Mouse (Mus musculus) adrenal gland, adult (tissue): ENCODE results near the gene Arl3.

Experiments used
- DNase-seq, 2 experiments: peaks; one replicate each; pipeline ENCODE4 v3.0.0; 2022 to 2023; ENCODE audit warnings: low spot score in 1 of 2; ENCODE audit not compliant: inconsistent age in 2 of 2

Arl3 gene

GRCm38 (mm10) chr19:46503351-46504084, 69.5 kb downstream of the Arl3 start:
- DNase-seq: peak; percentile 90 to 96

- DNase-seq: peak in 1 of 2 experiments; percentile 93
These were observed 70.4 kb downstream of the Arl3 start for GRCm38 (mm10) chr19:46502471-46503166.

DNA sequence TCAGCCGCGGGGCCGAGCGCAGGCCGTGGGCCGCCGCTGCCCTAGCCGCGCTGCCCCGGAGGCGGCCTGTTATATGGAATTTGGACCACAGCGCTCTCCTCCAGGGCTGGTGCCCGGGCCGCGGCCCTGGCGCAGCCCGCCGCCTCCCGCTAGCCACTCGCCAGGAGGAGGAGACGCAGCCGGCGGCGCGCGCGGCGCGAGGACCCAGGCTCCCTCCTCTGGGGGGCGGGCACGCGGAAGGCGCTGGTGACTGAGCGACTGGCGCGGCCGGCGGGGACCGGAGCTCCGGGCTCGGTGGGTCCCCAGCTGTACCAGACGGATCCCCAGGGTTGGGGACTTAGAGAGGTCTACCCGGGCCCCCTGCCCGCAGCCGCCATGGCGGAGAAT, 70.9 kb downstream of the Arl3 start:
- peak; percentile 87 to 95 for DNase-seq

DNA sequence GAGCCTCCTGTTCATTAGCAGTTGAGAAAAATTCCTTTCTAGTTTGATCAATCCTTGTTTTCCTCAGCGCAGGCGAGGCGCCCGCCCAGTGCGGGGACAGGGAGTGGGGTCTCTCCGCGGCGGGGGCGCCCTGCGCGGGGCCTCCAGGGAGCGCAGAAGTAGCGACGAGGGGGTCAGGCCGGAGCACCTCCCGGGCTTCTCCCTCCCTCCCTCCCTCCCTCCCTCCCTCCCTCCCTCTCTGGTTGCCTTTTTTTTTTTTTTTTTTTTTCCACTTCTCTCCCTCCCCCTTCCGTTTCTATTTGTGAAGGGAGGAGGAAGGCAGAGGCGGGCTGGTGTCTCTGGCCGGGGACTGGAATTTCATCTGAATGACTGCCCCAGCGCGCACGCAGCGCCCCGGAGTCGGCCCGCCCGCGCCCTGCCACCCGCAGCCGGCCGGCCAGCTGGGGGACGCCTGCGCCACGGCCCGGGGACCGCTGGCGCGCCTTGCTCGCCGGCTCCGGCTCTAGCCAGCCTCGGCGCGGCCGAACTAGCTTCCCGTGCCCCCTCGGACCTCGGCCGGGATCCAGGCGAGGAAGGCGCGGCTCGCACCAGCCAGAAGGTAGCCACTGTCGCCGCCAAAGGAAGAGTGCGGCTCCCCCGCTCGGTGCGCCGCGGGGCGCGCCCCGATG, 71.5 kb downstream of the Arl3 start, which contains the start of gene Trim8:
Trim8 (plus strand) TSS at position 302 of the 668 bp plus-strand sequence.
- DNase-seq: peak; percentile 90 to 96

GRCm38 (mm10) chr19:46500581-46501341, 72.2 kb downstream of the Arl3 start:
- DNase-seq: peak; percentile 72 to 83

GRCm38 (mm10) chr19:46499836-46500580, 73.0 kb downstream of the Arl3 start:
- peak; percentile 97 to 98 for DNase-seq

DNA sequence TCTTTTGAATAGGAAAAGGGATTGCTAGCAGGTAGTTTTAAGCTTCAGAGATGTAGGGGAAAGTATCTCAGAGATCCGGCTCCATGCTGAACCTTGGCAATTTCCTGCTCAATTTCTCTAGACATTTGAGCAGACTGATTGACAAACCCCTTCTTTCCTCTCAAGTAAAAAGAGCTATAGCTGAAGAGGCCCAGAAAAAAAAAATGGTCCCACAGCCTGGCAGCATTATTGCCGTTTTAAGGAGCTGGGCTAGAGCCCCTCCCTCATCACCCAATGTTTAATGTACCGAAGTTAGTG, 73.5 kb downstream of the Arl3 start:
- DNase-seq: no peak

DNA sequence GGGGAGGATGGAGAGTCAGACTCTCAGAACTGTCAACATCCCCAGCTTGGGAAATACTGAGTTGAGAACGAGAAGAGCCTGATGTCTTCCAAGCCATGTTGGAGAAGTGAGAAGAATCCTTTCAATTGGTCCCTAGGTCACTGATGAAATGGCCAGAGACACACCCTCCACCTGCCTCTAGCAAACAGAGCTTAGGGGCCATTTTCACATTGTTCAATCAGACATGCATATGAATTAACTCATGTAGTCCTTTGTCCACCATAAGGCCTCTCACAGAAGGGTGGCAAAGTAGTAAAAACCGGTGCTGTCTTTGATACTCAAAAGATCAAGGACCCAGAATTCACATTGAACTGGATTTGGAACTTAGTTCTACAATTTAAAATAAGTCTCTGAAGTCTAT, 75.8 kb downstream of the Arl3 start:
- DNase-seq: no peak

DNA sequence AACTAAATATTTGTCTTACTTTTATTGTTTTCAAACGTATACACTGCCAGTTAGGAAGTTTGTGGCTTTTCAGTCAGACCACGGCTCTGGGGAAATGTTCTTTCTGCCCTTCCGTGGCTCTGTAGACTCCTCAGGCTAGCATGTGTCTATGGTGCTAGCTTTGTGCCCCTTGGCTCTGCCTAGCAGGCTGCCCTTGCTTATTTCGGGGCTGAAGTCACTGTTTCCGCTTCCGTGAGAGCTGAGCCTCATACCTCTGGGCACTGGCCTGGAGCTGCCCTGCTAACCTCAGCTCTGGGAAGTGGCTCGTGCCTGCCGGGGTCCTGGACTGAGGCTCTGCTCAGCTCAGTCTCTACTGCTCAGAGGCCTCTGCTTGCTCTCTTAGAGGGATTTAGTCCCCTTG, 77.9 kb downstream of the Arl3 start:
- no peak for DNase-seq

DNA sequence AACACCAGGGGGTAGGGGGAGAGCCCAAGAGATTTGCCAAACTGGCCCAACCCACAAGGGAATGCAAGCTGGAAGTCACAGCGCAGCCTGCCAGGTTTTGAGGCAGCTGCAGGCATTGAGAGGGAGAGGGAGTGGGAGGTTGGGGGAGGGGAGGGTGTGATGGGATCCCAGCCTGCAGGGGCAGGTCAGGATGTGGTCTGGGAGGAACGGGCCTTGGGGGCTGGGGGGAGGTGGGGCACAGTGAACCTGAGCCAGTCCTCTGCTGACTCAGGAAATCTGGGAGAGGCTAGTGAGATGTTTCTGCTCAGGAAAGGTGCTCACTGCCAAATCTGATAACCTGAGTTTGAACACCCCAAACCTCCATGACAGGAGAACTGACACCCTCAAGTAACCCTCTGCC, 82.4 kb downstream of the Arl3 start:
- DNase-seq: peak in 1 of 2 experiments; percentile 44

DNA sequence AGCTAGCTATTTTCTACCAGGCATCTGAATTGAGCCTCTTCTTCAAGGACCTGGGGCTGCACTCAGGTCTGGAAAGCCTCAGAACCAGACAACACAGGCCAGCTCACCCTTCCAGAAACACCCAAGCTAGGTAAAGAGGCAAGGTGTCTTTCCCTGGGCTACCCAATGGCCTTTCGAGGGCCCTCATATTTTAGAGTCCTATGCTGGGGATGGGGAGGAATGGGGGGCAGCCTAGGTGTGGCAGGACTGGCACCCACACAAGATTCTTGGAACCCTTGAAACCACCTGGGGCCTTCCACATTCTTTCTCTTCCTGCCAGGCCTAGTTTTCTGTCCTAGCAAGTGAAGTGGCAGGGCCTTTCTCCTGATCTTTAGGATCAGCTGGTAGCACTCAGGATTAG, 83.5 kb downstream of the Arl3 start:
- DNase-seq: no peak

DNA sequence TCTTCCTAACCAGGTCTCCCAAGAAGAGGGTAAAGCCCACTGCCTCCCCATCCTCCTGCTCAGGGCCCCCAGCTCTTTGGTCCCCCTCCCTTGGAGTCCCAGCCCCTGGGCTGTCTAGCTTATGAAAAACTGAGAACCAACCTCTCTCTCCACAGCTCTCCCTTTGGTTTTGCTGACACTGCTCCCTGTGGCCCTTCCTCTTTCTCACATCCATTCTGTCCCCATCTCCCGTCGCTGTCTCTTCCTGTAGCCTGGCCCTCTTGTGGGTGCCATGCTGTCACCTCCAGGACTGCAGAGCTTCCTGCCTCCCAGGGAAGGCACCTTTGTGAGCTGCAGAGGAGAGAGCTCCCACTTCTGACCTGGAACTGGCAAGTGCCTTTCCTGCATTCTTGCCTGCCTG, 86.3 kb downstream of the Arl3 start:
- peak in 1 of 2 experiments; percentile 44 for DNase-seq

GRCm38 (mm10) chr19:46485847-46486246, 87.2 kb downstream of the Arl3 start:
- DNase-seq: peak in 1 of 2 experiments; percentile 50

DNA sequence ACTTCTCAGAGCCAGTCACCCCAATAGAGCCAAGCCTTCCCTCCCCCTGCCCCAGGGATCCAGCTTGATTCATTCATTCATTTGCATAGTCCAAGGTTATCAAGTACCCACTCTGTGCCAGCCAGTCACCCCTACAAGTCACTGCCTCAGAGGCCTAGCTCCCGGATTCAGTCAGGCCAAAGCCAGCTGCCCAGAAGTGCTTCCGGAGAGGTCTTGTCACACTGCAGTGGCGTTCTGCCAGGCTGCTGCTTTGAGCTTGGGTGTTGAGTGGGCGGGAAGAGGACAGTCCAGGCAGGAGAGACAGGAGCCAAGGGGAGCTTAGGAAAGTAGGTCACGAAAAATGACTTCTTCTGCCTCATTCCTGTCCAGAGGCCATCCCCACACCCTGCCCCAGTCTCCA, 88.5 kb downstream of the Arl3 start:
- DNase-seq: peak; percentile 93 to 95

DNA sequence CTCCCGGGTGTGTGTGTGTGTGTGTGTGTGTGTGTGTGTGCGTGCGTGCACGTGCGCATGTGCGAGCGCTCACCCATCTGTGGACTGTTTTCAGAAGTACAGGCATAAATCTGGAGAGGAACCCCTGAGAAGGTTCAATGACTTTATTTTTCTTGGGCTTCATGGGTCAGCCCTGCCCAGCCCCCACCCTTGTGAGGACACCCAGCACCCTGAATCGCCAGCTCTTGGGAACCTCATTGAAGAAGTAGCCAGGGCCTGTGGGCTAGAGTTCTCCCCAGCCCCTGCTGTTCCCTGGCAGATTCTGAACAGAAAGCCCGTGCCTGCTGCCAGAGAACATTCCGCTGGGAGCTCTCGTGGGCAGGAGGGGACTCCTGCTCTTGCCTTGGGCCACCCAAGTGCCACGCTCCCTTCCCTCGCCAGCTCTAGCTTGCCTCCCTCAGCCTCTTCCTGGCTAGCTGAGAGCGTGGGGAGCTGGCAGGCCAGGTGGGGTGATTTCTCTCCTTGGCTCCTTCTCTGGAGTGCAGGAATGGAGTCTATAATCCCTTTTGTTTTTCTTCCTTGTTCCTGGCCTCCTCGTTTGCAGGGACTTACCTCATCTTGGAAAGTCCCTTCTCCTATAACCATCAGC, 89.2 kb downstream of the Arl3 start:
- DNase-seq: peak in 1 of 2 experiments; percentile 78

GRCm38 (mm10) chr19:46482896-46483516, 90.0 kb downstream of the Arl3 start:
- peak; percentile 40 to 59 for DNase-seq

- no peak for DNase-seq
These were observed 91.2 kb downstream of the Arl3 start for GRCm38 (mm10) chr19:46481756-46482155.

DNA sequence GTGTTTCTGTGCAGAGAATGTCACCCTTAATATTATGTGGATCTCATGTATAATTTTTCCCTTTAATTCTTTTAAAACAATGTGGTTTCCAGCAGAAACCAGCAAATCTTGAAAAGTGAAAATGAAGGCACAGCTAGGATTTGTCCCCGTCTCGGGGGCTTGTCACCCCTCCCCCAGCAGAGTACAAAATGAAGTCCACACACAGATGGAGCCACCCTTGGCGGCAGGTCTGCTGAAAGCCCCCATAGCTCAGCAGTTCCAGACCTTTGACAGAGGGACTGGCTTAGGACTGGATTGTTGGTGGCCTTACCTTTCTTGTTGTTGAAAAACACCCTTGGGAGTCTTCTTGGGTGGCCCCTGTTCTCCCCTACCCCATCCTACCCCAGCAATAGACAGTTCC, 91.6 kb downstream of the Arl3 start:
- peak in 1 of 2 experiments; percentile 39 for DNase-seq
